Mouse (Mus musculus): ENCODE data around the gene Sh2d7. TPM values are rescaled to one million over a fixed set of nuclear protein-coding genes. Genes with fewer than 3 reads are reported as not detected.

The Sh2d7 gene
- polyA plus RNA-seq (2015; fragmentation: Nextera tagmentation; extraction: Ambion mirVana): not detected in 2 replicates

GRCm38 (mm10) chr9:54538684-54539083 is at the start of gene Sh2d7:
Sh2d7 (plus strand) TSS chr9:54538984.
- WGBS: 87% methylated on average over 14 of the region's 14 CpGs
- Histone ChIP-seq H3K27ac (no peak within 1 kb of the TSS), H3K4me3 (no peak within 1 kb of the TSS)

GRCm38 (mm10) chr9:54489599-54489998 is 49.2 kb upstream of the Sh2d7 start:
- Histone ChIP-seq H3K27me3 (no peaks in the 10 kb centered on the region), H3K4me2 (no peak overlapping the region), H3K27ac (no peak overlapping the region), H3K4me1 (replicated peaks) (no peaks in the 10 kb centered on the region), H3K9me3 (replicated peaks) (no peaks in the 10 kb centered on the region), H3K4me3 (no peak overlapping the region), H3K36me3 (no peaks in the 10 kb centered on the region), H3K9ac (no peak overlapping the region)
- ATAC-seq (replicated peaks; ENCODE audit: insufficient number of reproducible peaks, insufficient read depth, low FRiP score, low read depth): no peak
- WGBS: 72% methylated on average over 2 of the region's 2 CpGs

More at GRCm38 (mm10) chr9:54538684-54539083, at the start of gene Sh2d7:
- Histone ChIP-seq H3K27me3 (no peaks in the 10 kb centered on the region), H3K4me2 (no peak within 1 kb of the TSS), H3K36me3 (no peaks in the 10 kb centered on the region), H3K9me3 (replicated peaks) (no peaks in the 10 kb centered on the region), H3K9ac (no peak within 1 kb of the TSS), H3K4me1 (replicated peaks) (no peaks in the 10 kb centered on the region)
- no peak for ATAC-seq (replicated peaks; ENCODE audit: insufficient number of reproducible peaks, insufficient read depth, low FRiP score, low read depth)

GRCm38 (mm10) chr9:54490431-54490830 is 48.4 kb upstream of the Sh2d7 start:
- Histone ChIP-seq H3K9me3 (replicated peaks) (no peaks in the 10 kb centered on the region), H3K9ac (no peak overlapping the region), H3K4me1 (replicated peaks) (no peaks in the 10 kb centered on the region), H3K36me3 (no peaks in the 10 kb centered on the region), H3K4me2 (no peak overlapping the region), H3K27me3 (no peaks in the 10 kb centered on the region), H3K27ac (no peak overlapping the region), H3K4me3 (no peak overlapping the region)
- ATAC-seq (replicated peaks; ENCODE audit: insufficient number of reproducible peaks, insufficient read depth, low FRiP score, low read depth): no peak
- 78% methylated on average over 2 of the region's 2 CpGs for WGBS

GRCm38 (mm10) chr9:54499291-54499690 is 39.5 kb upstream of the Sh2d7 start:
- Histone ChIP-seq H3K27ac (no peak overlapping the region), H3K9me3 (replicated peaks) (no peaks in the 10 kb centered on the region), H3K36me3 (no peaks in the 10 kb centered on the region), H3K27me3 (peaks cover 6% of the 10 kb centered on the region; the same call in 1 of the 2 replicates), H3K4me1 (replicated peaks) (peaks cover 6% of the 10 kb centered on the region), H3K4me2 (no peak overlapping the region), H3K4me3 (no peak overlapping the region), H3K9ac (no peak overlapping the region)
- no peak for ATAC-seq (replicated peaks; ENCODE audit: insufficient number of reproducible peaks, insufficient read depth, low FRiP score, low read depth)
- 86% methylated on average over 6 of the region's 6 CpGs for WGBS

- no peaks in the 10 kb centered on the region for H3K36me3 ChIP-seq
- no peak overlapping the region for H3K9ac ChIP-seq
- H3K4me2 ChIP-seq: no peak overlapping the region
- H3K27ac ChIP-seq: no peak overlapping the region
- ATAC-seq (replicated peaks; ENCODE audit: insufficient number of reproducible peaks, insufficient read depth, low FRiP score, low read depth): no peak
- H3K4me1 ChIP-seq (replicated peaks): peaks cover 6% of the 10 kb centered on the region
- H3K27me3 ChIP-seq: peaks cover 7% of the 10 kb centered on the region; the same call in 1 of the 2 replicates
- H3K9me3 ChIP-seq (replicated peaks): no peaks in the 10 kb centered on the region
- WGBS: 81% methylated on average over 3 of the region's 3 CpGs
- no peak overlapping the region for H3K4me3 ChIP-seq
Observed at GRCm38 (mm10) chr9:54499791-54500190, 39.0 kb upstream of the Sh2d7 start.

GRCm38 (mm10) chr9:54500832-54501452 is 37.8 kb upstream of the Sh2d7 start:
- ATAC-seq (replicated peaks; ENCODE audit: insufficient number of reproducible peaks, insufficient read depth, low FRiP score, low read depth): peak; percentile 15; the same call in 1 of the 2 replicates
- Histone ChIP-seq H3K9me3 (replicated peaks) (no peaks in the 10 kb centered on the region), H3K4me2 (peak overlapping the region; percentile 95), H3K4me1 (replicated peaks) (peaks cover 6% of the 10 kb centered on the region), H3K4me3 (peak overlapping the region; percentile 88), H3K9ac (peak overlapping the region; percentile 78), H3K27ac (peak overlapping the region; percentile 80), H3K27me3 (peaks cover 8% of the 10 kb centered on the region; the same call in 1 of the 2 replicates), H3K36me3 (no peaks in the 10 kb centered on the region)
- under 1% methylated on average over 38 of the region's 43 CpGs for WGBS

GRCm38 (mm10) chr9:54501453-54502110 is 37.2 kb upstream of the Sh2d7 start, which contains the start of gene Dmxl2:
Dmxl2 (minus strand) TSS chr9:54501626.
- H3K4me3 ChIP-seq: peak within 1 kb of the TSS; percentile 88
- peaks cover 6% of the 10 kb centered on the region for H3K4me1 ChIP-seq (replicated peaks)
- no peaks in the 10 kb centered on the region for H3K36me3 ChIP-seq
- H3K9me3 ChIP-seq (replicated peaks): no peaks in the 10 kb centered on the region
- H3K9ac ChIP-seq: peak within 1 kb of the TSS; percentile 78
- peak within 1 kb of the TSS; percentile 80 for H3K27ac ChIP-seq
- WGBS: under 1% methylated on average over 88 of the region's 99 CpGs
- H3K27me3 ChIP-seq: peaks cover 8% of the 10 kb centered on the region; the same call in 1 of the 2 replicates
- peak within 1 kb of the TSS; percentile 95 for H3K4me2 ChIP-seq
- peak; percentile 89 for ATAC-seq (replicated peaks; ENCODE audit: insufficient number of reproducible peaks, insufficient read depth, low FRiP score, low read depth)

GRCm38 (mm10) chr9:54502111-54502495 is 36.7 kb upstream of the Sh2d7 start:
- peak overlapping the region; percentile 95 for H3K4me2 ChIP-seq
- H3K36me3 ChIP-seq: no peaks in the 10 kb centered on the region
- peak overlapping the region; percentile 78 for H3K9ac ChIP-seq
- 5% methylated on average over 13 of the region's 13 CpGs for WGBS
- peaks cover 6% of the 10 kb centered on the region for H3K4me1 ChIP-seq (replicated peaks)
- no peaks in the 10 kb centered on the region for H3K9me3 ChIP-seq (replicated peaks)
- ATAC-seq (replicated peaks; ENCODE audit: insufficient number of reproducible peaks, insufficient read depth, low FRiP score, low read depth): no peak
- H3K27ac ChIP-seq: peak overlapping the region; percentile 80; the same call in 1 of the 2 replicates
- peaks cover 8% of the 10 kb centered on the region; the same call in 1 of the 2 replicates for H3K27me3 ChIP-seq
- H3K4me3 ChIP-seq: peak overlapping the region; percentile 88

GRCm38 (mm10) chr9:54502873-54503272 is 35.9 kb upstream of the Sh2d7 start:
- peak overlapping the region; percentile 95 for H3K4me2 ChIP-seq
- ATAC-seq (replicated peaks; ENCODE audit: insufficient number of reproducible peaks, insufficient read depth, low FRiP score, low read depth): no peak
- H3K9me3 ChIP-seq (replicated peaks): no peaks in the 10 kb centered on the region
- H3K27me3 ChIP-seq: peaks cover 8% of the 10 kb centered on the region; the same call in 1 of the 2 replicates
- H3K36me3 ChIP-seq: no peaks in the 10 kb centered on the region
- H3K4me3 ChIP-seq: peak overlapping the region; percentile 88; the same call in 1 of the 2 replicates
- no peak overlapping the region for H3K9ac ChIP-seq
- WGBS: 14% methylated on average over 12 of the region's 12 CpGs
- peaks cover 6% of the 10 kb centered on the region for H3K4me1 ChIP-seq (replicated peaks)
- H3K27ac ChIP-seq: no peak overlapping the region

GRCm38 (mm10) chr9:54515991-54516390 is 22.8 kb upstream of the Sh2d7 start:
- ATAC-seq (replicated peaks; ENCODE audit: insufficient number of reproducible peaks, insufficient read depth, low FRiP score, low read depth): no peak
- WGBS: 76% methylated on average over 2 of the region's 2 CpGs

GRCm38 (mm10) chr9:54518921-54519320 is 19.9 kb upstream of the Sh2d7 start:
- H3K9me3 ChIP-seq (replicated peaks): no peaks in the 10 kb centered on the region
- H3K4me3 ChIP-seq: no peak overlapping the region
- no peak overlapping the region for H3K27ac ChIP-seq
- H3K36me3 ChIP-seq: no peaks in the 10 kb centered on the region
- H3K27me3 ChIP-seq: no peaks in the 10 kb centered on the region
- no peak overlapping the region for H3K9ac ChIP-seq
- H3K4me1 ChIP-seq (replicated peaks): no peaks in the 10 kb centered on the region
- no peak overlapping the region for H3K4me2 ChIP-seq
- no peak for ATAC-seq (replicated peaks; ENCODE audit: insufficient number of reproducible peaks, insufficient read depth, low FRiP score, low read depth)
- 49% methylated on average over 7 of the region's 7 CpGs for WGBS

More at GRCm38 (mm10) chr9:54515991-54516390, 22.8 kb upstream of the Sh2d7 start:
- H3K27me3 ChIP-seq: no peaks in the 10 kb centered on the region
- no peaks in the 10 kb centered on the region for H3K9me3 ChIP-seq (replicated peaks)
- H3K4me2 ChIP-seq: no peak overlapping the region
- H3K4me1 ChIP-seq (replicated peaks): no peaks in the 10 kb centered on the region
- H3K4me3 ChIP-seq: no peak overlapping the region
- no peaks in the 10 kb centered on the region for H3K36me3 ChIP-seq
- no peak overlapping the region for H3K9ac ChIP-seq
- H3K27ac ChIP-seq: no peak overlapping the region
